Mouse (Mus musculus) ES-E14 (cell line): ENCODE data around the gene Pfkm. TPM values are rescaled to one million over a fixed set of nuclear protein-coding genes. Genes with fewer than 3 reads are reported as not detected.
A peak's percentile ranks its signal among the peaks of the same experiment; 100 is the strongest.

Experiments
- DNase-seq: peaks from one replicate; pipeline ENCODE4 v3.0.0-alpha.2; 2013; ENCODE audit warnings: low read depth, low spot score
- H3K27ac ChIP-seq: 2 replicates; pipeline ENCODE4 v1.5.1; 2012; ENCODE audit warnings: low read depth, mild to moderate bottlenecking, low read length, moderate library complexity, mixed read lengths; ENCODE audit not compliant: poor library complexity, insufficient read depth, severe bottlenecking
- H3K36me3 ChIP-seq: 2 replicates; pipeline ENCODE4 v1.6.1; 2012; ENCODE audit warnings: mild to moderate bottlenecking, low read length, moderate library complexity, mixed read lengths; ENCODE audit not compliant: control insufficient read depth, poor library complexity, insufficient read depth, severe bottlenecking
- H3K4me1 ChIP-seq, 2 experiments: fragments of 150-350 bp in 1 of 2; sonication (generic) in 1 of 2; 2 replicates each; pipeline ENCODE4 v1.6.1; 2012; ENCODE audit warnings: low read length in 2 of 2, mild to moderate bottlenecking in 1 of 2, mixed read lengths in 1 of 2; ENCODE audit not compliant: control insufficient read depth in 2 of 2, insufficient read depth in 2 of 2, poor library complexity in 1 of 2
- H3K4me3 ChIP-seq, 2 experiments: fragments of 150-350 bp in 1 of 2; sonication (generic) in 1 of 2; 2 replicates each; pipeline ENCODE4 v1.5.1; 2012; ENCODE audit warnings: low read length in 2 of 2, low read depth in 1 of 2, mild to moderate bottlenecking in 1 of 2, mixed read lengths in 1 of 2; ENCODE audit not compliant: insufficient read depth in 1 of 2, poor library complexity in 1 of 2, severe bottlenecking in 1 of 2
- H3K9ac ChIP-seq: 2 replicates; pipeline ENCODE4 v1.6.1; 2012; ENCODE audit warnings: low read depth, mild to moderate bottlenecking, low read length, mixed read lengths; ENCODE audit not compliant: poor library complexity, insufficient read depth, severe bottlenecking
- H3K9me3 ChIP-seq: fragments of 150-350 bp; sonication (generic); 2 replicates; pipeline ENCODE4 v1.6.1; 2012; ENCODE audit warnings: low read depth, mild to moderate bottlenecking, low read length; ENCODE audit not compliant: control insufficient read depth, insufficient read depth
- CHD2 ChIP-seq: IDR thresholded peaks from 2 replicates; pipeline ENCODE4 v1.6.1; 2014; ENCODE audit warnings: mild to moderate bottlenecking, low read depth, low read length, inconsistent platforms
- HCFC1 ChIP-seq: IDR thresholded peaks from 2 replicates; pipeline ENCODE4 v1.6.1; 2012; ENCODE audit warnings: low read length, inconsistent platforms, borderline replicate concordance; ENCODE audit not compliant: insufficient read depth
- MAFK ChIP-seq: IDR thresholded peaks from 2 replicates; pipeline ENCODE4 v1.6.1; 2014; ENCODE audit warnings: mild to moderate bottlenecking, low read depth, low read length, inconsistent platforms; ENCODE audit not compliant: insufficient read depth
- ZC3H11A ChIP-seq: IDR thresholded peaks from 2 replicates; pipeline ENCODE4 v1.6.1; 2012; ENCODE audit warnings: low read depth, mild to moderate bottlenecking, inconsistent platforms, low read length, borderline replicate concordance
- ZNF384 ChIP-seq: IDR thresholded peaks from 2 replicates; pipeline ENCODE4 v1.6.1; 2012; ENCODE audit warnings: low read depth, low read length, inconsistent platforms
- in situ Hi-C, 2 experiments: fragments of 600-800 bp; cut with MboI; formaldehyde crosslinking; loops; one replicate each; pipeline ENCODE4 v1.15.1; 2025; ENCODE audit warnings: low sequenced_read_pairs in 2 of 2, inconsistent platforms in 1 of 2; ENCODE audit not compliant: unreplicated experiment in 2 of 2
- total RNA-seq: library from RNA; depleted of rRNA; stranded (reverse); fragments of 300-350 nt; gene quantifications from 2 replicates; pipeline ENCODE4 v1.2.3, GENCODE M21; 2012

Gene Pfkm
- total RNA-seq, 1 experiment = 18.5 TPM

- Histone ChIP-seq H3K9ac (no peak overlapping the region), H3K36me3 (no peaks in the 10 kb centered on the region), H3K4me1 (peaks cover 0 to 12% of the 10 kb centered on the region in 2 experiments; a peak in 2 of 4 replicates), H3K27ac (no peak overlapping the region), H3K4me3 (no peak overlapping the region), H3K9me3 (no peaks in the 10 kb centered on the region)
- TF ChIP-seq CHD2 (no peak), MAFK (no peak), ZNF384 (no peak), HCFC1 (no peak), ZC3H11A (no peak)
- DNase-seq = no peak
- in situ Hi-C loops = no loop called here
Observed at GRCm38 (mm10) chr15:98157253-98157652, 64.9 kb downstream of the Pfkm start.

DNA sequence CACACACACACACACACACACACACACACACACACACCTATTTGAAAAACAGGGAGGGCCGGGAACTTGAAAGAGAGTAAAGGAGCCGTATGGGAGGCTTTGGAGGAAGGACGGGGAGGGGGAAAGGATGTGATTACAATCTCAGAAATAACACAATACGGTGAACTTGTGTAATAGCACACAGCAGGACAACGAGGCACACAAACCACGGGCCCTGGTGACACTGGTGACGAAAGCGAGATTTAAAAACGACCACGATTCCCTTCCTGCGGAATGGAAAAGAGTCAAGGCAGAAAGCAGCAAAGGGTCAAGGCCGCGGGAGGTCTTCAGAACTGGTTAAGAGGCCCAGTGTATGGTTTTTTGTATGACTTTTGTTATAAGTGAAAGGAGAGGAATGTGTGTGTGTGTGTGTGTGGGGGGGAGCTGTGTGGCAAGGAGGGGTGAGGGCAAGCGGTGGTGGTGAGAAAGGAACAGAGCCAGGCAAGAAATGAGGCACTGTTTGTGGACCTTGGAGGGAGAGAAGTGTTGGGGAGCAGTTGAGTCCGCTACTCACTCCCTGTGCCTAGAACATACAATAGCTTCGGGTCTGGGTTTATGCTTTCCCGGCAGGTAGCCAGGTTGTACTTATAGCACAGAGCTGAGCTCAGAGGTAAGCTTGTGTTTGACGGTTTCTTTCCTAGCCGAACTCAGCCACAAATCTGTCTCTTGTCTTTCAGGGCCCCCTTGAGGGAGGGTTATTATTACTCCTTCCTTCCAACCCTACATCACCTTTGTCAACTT is 68.8 kb downstream of the Pfkm start:
- TF ChIP-seq ZC3H11A = no peak
- no peak for TF ChIP-seq ZNF384
- no peak for TF ChIP-seq CHD2
- TF ChIP-seq MAFK = no peak
- no peak for TF ChIP-seq HCFC1
- H3K4me3 ChIP-seq = no peak overlapping the region

GRCm38 (mm10) chr15:98162561-98162960 is 70.2 kb downstream of the Pfkm start:
- Histone ChIP-seq H3K4me1 (peaks cover 0 to 8% of the 10 kb centered on the region in 2 experiments; a peak in 2 of 4 replicates), H3K9me3 (no peaks in the 10 kb centered on the region), H3K36me3 (no peaks in the 10 kb centered on the region), H3K27ac (no peak overlapping the region), H3K9ac (no peak overlapping the region), H3K4me3 (no peak overlapping the region)
- no peak for TF ChIP-seq ZNF384
- TF ChIP-seq CHD2 = no peak
- in situ Hi-C loops = no loop called here
- DNase-seq = no peak

More for the DNA sequence above, 68.8 kb downstream of the Pfkm start:
- Histone ChIP-seq H3K4me1 (peaks cover 0 to 8% of the 10 kb centered on the region in 2 experiments; a peak in 2 of 4 replicates), H3K36me3 (no peaks in the 10 kb centered on the region), H3K9me3 (no peaks in the 10 kb centered on the region), H3K27ac (no peak overlapping the region), H3K9ac (no peak overlapping the region)
- DNase-seq = no peak
- in situ Hi-C loops = no loop called here

DNA sequence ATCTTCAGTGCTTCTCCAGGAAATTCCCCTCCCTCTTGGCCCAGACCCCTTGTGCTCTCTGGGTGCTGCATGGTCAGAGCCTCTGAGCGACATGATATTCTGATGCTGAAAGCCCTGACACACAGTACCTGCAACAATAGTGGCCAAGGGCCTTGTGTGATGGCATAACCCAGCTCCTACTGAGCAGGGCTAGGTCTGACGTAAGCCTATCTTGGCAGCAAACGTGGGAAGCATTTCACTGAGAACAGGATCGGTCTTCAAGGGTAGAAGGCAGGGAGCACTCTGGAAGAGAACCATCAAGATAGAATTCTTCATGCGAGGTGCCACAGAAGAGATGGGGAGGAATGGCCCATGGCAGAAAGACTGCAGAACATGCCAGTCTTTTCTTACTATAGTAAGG is 73.1 kb downstream of the Pfkm start, which contains the start of gene Asb8:
Asb8 (minus strand) TSS at position 101 of the 400 bp plus-strand sequence.
- H3K4me3 ChIP-seq = no peak within 1 kb of the TSS
- DNase-seq = no peak
- peaks cover 0 to 13% of the 10 kb centered on the region in 2 experiments; a peak in 2 of 4 replicates for H3K4me1 ChIP-seq
- H3K36me3 ChIP-seq = no peaks in the 10 kb centered on the region
- H3K9me3 ChIP-seq = no peaks in the 10 kb centered on the region
- TF ChIP-seq HCFC1 (no peak), ZC3H11A (no peak)
- H3K9ac ChIP-seq = no peak within 1 kb of the TSS
- in situ Hi-C loops = no loop called here
- no peak within 1 kb of the TSS for H3K27ac ChIP-seq

DNA sequence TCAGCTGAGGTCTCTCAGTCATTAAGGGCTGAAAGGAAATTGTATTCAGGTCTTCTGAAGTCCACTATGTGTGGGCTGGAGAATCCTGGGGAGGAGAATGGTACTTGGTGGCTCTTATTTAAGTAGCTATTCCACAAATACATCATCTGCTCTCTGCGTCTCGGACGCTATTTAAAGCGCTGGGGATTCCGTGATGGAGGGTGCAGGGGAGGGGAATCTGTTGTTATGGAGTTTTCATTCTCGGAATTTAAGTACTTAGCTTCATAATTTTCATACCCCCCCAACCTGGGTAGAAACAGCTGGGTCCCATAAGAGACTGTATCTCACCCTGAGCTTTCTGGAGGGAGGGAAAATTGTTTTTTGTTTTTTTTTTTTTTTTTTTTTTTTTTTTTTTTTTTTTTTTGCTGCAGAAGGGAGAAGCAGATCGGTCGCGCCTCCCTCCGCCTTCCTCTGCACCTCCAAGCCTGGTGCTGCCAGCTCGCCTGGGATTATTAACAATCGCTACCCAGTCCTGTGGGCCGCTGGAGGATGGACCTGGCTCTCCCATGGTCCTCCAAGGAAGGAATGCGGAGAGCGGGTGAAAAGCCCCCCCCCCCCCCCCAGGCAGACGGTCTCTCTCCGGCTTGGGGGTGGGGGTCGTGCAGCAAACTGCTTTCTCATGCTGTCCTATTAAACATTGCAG is 74.7 kb downstream of the Pfkm start, which contains the start of gene Ccdc184:
Ccdc184 (plus strand) TSS at position 196 of the 682 bp plus-strand sequence.
- DNase-seq = no peak
- Histone ChIP-seq H3K9me3 (no peaks in the 10 kb centered on the region), H3K9ac (no peak within 1 kb of the TSS), H3K36me3 (no peaks in the 10 kb centered on the region), H3K4me1 (peaks cover 0 to 6% of the 10 kb centered on the region in 2 experiments; a peak in 1 of 4 replicates), H3K27ac (no peak within 1 kb of the TSS), H3K4me3 (peak within 1 kb of the TSS; percentile 46 to 57)
- TF ChIP-seq HCFC1 = no peak
- no peak for TF ChIP-seq MAFK
- no peak for TF ChIP-seq ZNF384
- TF ChIP-seq ZC3H11A = no peak
- no peak for TF ChIP-seq CHD2
- in situ Hi-C loops = no loop called here
